In the genomic region with DNA sequence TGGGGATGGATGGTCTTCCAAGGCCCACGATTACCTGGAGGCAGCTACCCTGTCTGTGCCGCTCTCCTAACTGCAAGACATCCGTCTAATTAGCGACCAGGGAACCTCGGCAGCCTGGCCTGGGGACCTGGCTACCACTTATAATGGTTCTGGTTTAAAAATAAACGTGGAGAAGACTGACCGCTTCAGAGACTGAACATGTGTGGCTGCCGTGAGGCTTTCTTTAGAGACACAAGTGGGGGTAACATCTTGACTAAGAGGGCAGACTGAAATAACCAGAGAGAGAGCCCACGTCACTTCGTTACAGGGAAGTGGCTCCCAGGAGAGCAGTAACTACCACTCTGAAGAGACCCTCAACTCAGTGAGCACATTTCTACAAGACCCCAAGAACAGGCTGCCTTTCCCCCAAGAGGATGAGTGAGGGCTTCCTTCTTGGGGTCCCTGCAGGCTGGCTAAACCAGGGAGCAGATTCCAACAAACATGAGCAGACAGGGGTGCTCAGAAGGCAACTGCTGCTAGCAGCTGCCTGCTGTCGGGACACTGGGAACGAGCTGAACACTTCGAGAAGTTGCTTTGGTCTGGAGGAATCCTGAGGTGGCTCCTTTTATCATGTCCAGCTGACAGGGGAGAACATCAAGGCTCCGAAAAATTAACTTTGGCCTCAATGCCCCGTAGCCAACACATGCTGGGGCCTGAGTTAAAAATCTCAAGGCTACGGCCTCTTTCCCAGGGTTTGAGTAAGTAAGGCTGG, we compare ENCODE assay signal across 25 mouse cellular contexts.
DNase-seq lines count a peak whose midpoint lies in the region; ATAC-seq lines count a peak whose summit lies in the region.
"Had no signal": no experiment of that assay in that cellular context is flagged by ENCODE, and none has a peak within 500 bp of the region (broad histone marks: within the 10 kb centered on the region; RNA-seq: fewer than 3 reads in every experiment).

No protein-coding gene starts in this region.

- DNase-seq in frontal cortex, postnatal 14 days (ENCODE audit: low spot score in 2 of 2): no peak
- DNase-seq in heart, embryonic 10.5 days (ENCODE audit: low spot score): peak; percentile 60
- no peak for DNase-seq in heart, postnatal 10 days
- DNase-seq in heart, postnatal 14 days: no peak
- DNase-seq in limb, embryonic 10.5 days (ENCODE audit: low spot score): no peak
- DNase-seq: adrenal gland, adult 8-10 months; adrenal gland, postnatal 14 days; adrenal gland, postnatal 36 days; B cell, adult 2 months; cerebellum, adult 11-12 months; cerebellum, adult 2 months; cerebellum, adult 9-10 months; cerebellum, postnatal 10 days; cerebellum, postnatal 25 days had no signal

- H3K36me3 ChIP-seq in heart, embryonic 10.5 days: no peaks in the 10 kb centered on the region
- no peaks in the 10 kb centered on the region for H3K36me3 ChIP-seq in heart, embryonic 13.5 days
- no peaks in the 10 kb centered on the region for H3K36me3 ChIP-seq in limb, embryonic 13.5 days
- H3K36me3 ChIP-seq in limb, embryonic 10.5 days: no peaks in the 10 kb centered on the region
- H3K36me3 ChIP-seq: embryonic facial prominence, embryonic 10.5 days; embryonic facial prominence, embryonic 12.5 days; G1E had no signal

- H3K4me1 ChIP-seq in heart, embryonic 10.5 days: peaks cover 8% of the 10 kb centered on the region; the same call in 1 of the 2 replicates
- H3K4me1 ChIP-seq in heart, embryonic 13.5 days: peaks cover 8% of the 10 kb centered on the region; the same call in 1 of the 2 replicates
- H3K4me1 ChIP-seq in limb, embryonic 13.5 days: peaks cover 9% of the 10 kb centered on the region
- H3K4me1 ChIP-seq in limb, embryonic 10.5 days: no peaks in the 10 kb centered on the region
- H3K4me1 ChIP-seq: embryonic facial prominence, embryonic 10.5 days; embryonic facial prominence, embryonic 12.5 days had no signal

- peak; percentile 58 for ATAC-seq in frontal cortex, adult (ENCODE audit: low TSS enrichment)
- ATAC-seq in heart, embryonic 13.5 days (ENCODE audit: extremely low read depth, insufficient number of reproducible peaks, low FRiP score, low TSS enrichment): no peak
- ATAC-seq in limb, embryonic 13.5 days (ENCODE audit: low FRiP score, low read depth): no peak
- ATAC-seq: activated CD4-positive, CD25-positive, alpha-beta regulatory T cell, adult 4 months; CD4-positive, CD25-positive, alpha-beta regulatory T cell, adult 4 months; forebrain, embryonic 13.5 days; Patski had no signal

- intact Hi-C loops in heart, postnatal 10 days (cut with DNase I): no loop called here
- intact Hi-C loops in heart, postnatal 14 days (cut with DNase I): no loop called here

- H3K4me2 ChIP-seq in heart, embryonic 13.5 days: peak overlapping the region; percentile 21; the same call in 1 of the 2 replicates
- H3K4me2 ChIP-seq in limb, embryonic 13.5 days (replicated peaks): no peak overlapping the region
- H3K4me2 ChIP-seq: embryonic facial prominence, embryonic 12.5 days; forebrain, embryonic 13.5 days had no signal

- H3K9me3 ChIP-seq in heart, embryonic 10.5 days: no peaks in the 10 kb centered on the region
- no peaks in the 10 kb centered on the region for H3K9me3 ChIP-seq in heart, embryonic 13.5 days
- no peaks in the 10 kb centered on the region for H3K9me3 ChIP-seq in limb, embryonic 13.5 days
- no peaks in the 10 kb centered on the region for H3K9me3 ChIP-seq in limb, embryonic 10.5 days (replicated peaks)
- H3K9me3 ChIP-seq: embryonic facial prominence, embryonic 10.5 days; embryonic facial prominence, embryonic 12.5 days; forebrain, embryonic 13.5 days had no signal

- WGBS in heart, embryonic 10.5 days: 62% methylated on average over 16 of the region's 16 CpGs
- 57% methylated on average over 16 of the region's 16 CpGs for WGBS in heart, embryonic 13.5 days
- 64% methylated on average over 16 of the region's 16 CpGs for WGBS in limb, embryonic 13.5 days
- WGBS in limb, embryonic 10.5 days: 79% methylated on average over 16 of the region's 16 CpGs

- H3K9ac ChIP-seq in heart, embryonic 13.5 days: no peak overlapping the region
- H3K9ac ChIP-seq in limb, embryonic 13.5 days: 0 out of 2 replicates have a peak overlapping the region, but pooled peaks have one; percentile 8
- H3K9ac ChIP-seq: embryonic facial prominence, embryonic 12.5 days; forebrain, embryonic 13.5 days had no signal

- H3K27me3 ChIP-seq in heart, embryonic 10.5 days (ENCODE audit: insufficient read depth, poor library complexity, severe bottlenecking): no peaks in the 10 kb centered on the region
- H3K27me3 ChIP-seq in heart, embryonic 13.5 days (replicated peaks): no peaks in the 10 kb centered on the region
- H3K27me3 ChIP-seq in limb, embryonic 13.5 days: no peaks in the 10 kb centered on the region
- H3K27me3 ChIP-seq in limb, embryonic 10.5 days (ENCODE audit: low read depth, poor library complexity, severe bottlenecking): no peaks in the 10 kb centered on the region
- H3K27me3 ChIP-seq: CH12.LX; embryonic facial prominence, embryonic 12.5 days; forebrain, embryonic 13.5 days; Patski had no signal

- peak overlapping the region; percentile 52 for H3K27ac ChIP-seq in heart, embryonic 10.5 days
- H3K27ac ChIP-seq in heart, embryonic 13.5 days (replicated peaks): no peak overlapping the region
- H3K27ac ChIP-seq in limb, embryonic 13.5 days: no peak overlapping the region
- no peak overlapping the region for H3K27ac ChIP-seq in limb, embryonic 10.5 days
- H3K27ac ChIP-seq: embryonic facial prominence, embryonic 10.5 days; embryonic facial prominence, embryonic 12.5 days; forebrain, embryonic 13.5 days had no signal

- H3K4me3 ChIP-seq in heart, embryonic 10.5 days: no peak overlapping the region
- no peak overlapping the region for H3K4me3 ChIP-seq in heart, embryonic 13.5 days
- H3K4me3 ChIP-seq in limb, embryonic 13.5 days: no peak overlapping the region
- H3K4me3 ChIP-seq in limb, embryonic 10.5 days: no peak overlapping the region
- H3K4me3 ChIP-seq: embryonic facial prominence, embryonic 10.5 days; embryonic facial prominence, embryonic 12.5 days; forebrain, embryonic 13.5 days had no signal
